Comparison of ENCODE assay signal across 25 mouse cellular contexts in genomic region chr5:40136740-40137285, GRCm38 (mm10).
A peak's percentile ranks its signal among the peaks of the same experiment; 100 is the strongest.
DNase-seq lines count a peak whose midpoint lies in the region; ATAC-seq and TF ChIP-seq lines count a peak whose summit lies in the region.
"Had no signal": no experiment of that assay in that cellular context is flagged by ENCODE, and none has a peak within 500 bp of the region (broad histone marks: within the 10 kb centered on the region; RNA-seq: fewer than 3 reads in every experiment).

No protein-coding gene starts in this region.

- no peaks in the 10 kb centered on the region for H3K27me3 ChIP-seq in forebrain, embryonic 15.5 days
- no peaks in the 10 kb centered on the region for H3K27me3 ChIP-seq in forebrain, embryonic 12.5 days
- H3K27me3 ChIP-seq in forebrain, postnatal 0 days (ENCODE audit: insufficient read depth, low read length) = no peaks in the 10 kb centered on the region
- H3K27me3 ChIP-seq: embryonic facial prominence, embryonic 13.5 days; hindbrain, embryonic 12.5 days; hindbrain, embryonic 15.5 days had no signal

- H3K4me3 ChIP-seq in forebrain, embryonic 15.5 days = no peak overlapping the region
- no peak overlapping the region for H3K4me3 ChIP-seq in forebrain, embryonic 12.5 days (replicated peaks)
- H3K4me3 ChIP-seq in forebrain, postnatal 0 days (ENCODE audit: low read depth, low read length) = no peak overlapping the region
- H3K4me3 ChIP-seq: embryonic facial prominence, embryonic 10.5 days; embryonic facial prominence, embryonic 13.5 days; erythroblast, embryonic 14.5 days; hindbrain, embryonic 12.5 days; hindbrain, embryonic 15.5 days had no signal

- TF ChIP-seq CTCF in brain, embryonic 14.5 days (IDR thresholded peaks at IDR 0.05; ENCODE audit: borderline replicate concordance, extremely low read depth, insufficient read depth, insufficient read length) = no peak
- no peak for TF ChIP-seq CTCF in forebrain, postnatal 0 days (IDR thresholded peaks at IDR 0.05; ENCODE audit: low read depth)

- H3K4me1 ChIP-seq in forebrain, embryonic 15.5 days = no peaks in the 10 kb centered on the region
- no peaks in the 10 kb centered on the region for H3K4me1 ChIP-seq in forebrain, embryonic 12.5 days
- H3K4me1 ChIP-seq in forebrain, postnatal 0 days (ENCODE audit: insufficient read depth) = no peaks in the 10 kb centered on the region
- H3K4me1 ChIP-seq: embryonic facial prominence, embryonic 10.5 days; embryonic facial prominence, embryonic 13.5 days; hindbrain, embryonic 12.5 days; hindbrain, embryonic 15.5 days had no signal

- peak; percentile 39 for DNase-seq in brain, adult 2 months (ENCODE audit: low read depth, low spot score)
- peak; percentile 69 for DNase-seq in brain, embryonic 14.5 days (ENCODE audit: low read depth)
- peak; percentile 61 for DNase-seq in forebrain, postnatal 0 days
- no peak for DNase-seq in thymus, postnatal 4 days
- DNase-seq: adrenal gland, adult 8-10 months; adrenal gland, postnatal 25 days; cerebellum, adult 11-12 months; cerebellum, adult 8-10 months; cerebellum, postnatal 10 days; cerebellum, postnatal 36 days; embryo, embryonic 11 days; gastrocnemius, postnatal 10 days; gastrocnemius, postnatal 36 days; kidney, adult 2 months had no signal

- TF ChIP-seq POLR2A in brain, embryonic 14.5 days (IDR thresholded peaks at IDR 0.05; ENCODE audit: borderline replicate concordance, extremely low read depth, insufficient read depth, insufficient read length, poor library complexity, severe bottlenecking) = no peak

- H3K4me2 ChIP-seq in forebrain, embryonic 15.5 days (replicated peaks) = no peak overlapping the region
- H3K4me2 ChIP-seq in forebrain, embryonic 12.5 days = no peak overlapping the region
- no peak overlapping the region for H3K4me2 ChIP-seq in forebrain, postnatal 0 days (ENCODE audit: low read depth)
- H3K4me2 ChIP-seq: embryonic facial prominence, embryonic 13.5 days; heart, embryonic 11.5 days; hindbrain, embryonic 12.5 days; hindbrain, embryonic 15.5 days had no signal

- 73% methylated on average over 3 of the region's 3 CpGs for WGBS in forebrain, embryonic 15.5 days
- WGBS in forebrain, embryonic 12.5 days = 89% methylated on average over 3 of the region's 3 CpGs
- WGBS in forebrain, postnatal 0 days = 60% methylated on average over 3 of the region's 3 CpGs

- H3K9me3 ChIP-seq in forebrain, embryonic 15.5 days = no peaks in the 10 kb centered on the region
- no peaks in the 10 kb centered on the region for H3K9me3 ChIP-seq in forebrain, embryonic 12.5 days
- H3K9me3 ChIP-seq in forebrain, postnatal 0 days (ENCODE audit: low read length) = no peaks in the 10 kb centered on the region
- H3K9me3 ChIP-seq: embryonic facial prominence, embryonic 10.5 days; embryonic facial prominence, embryonic 13.5 days; hindbrain, embryonic 12.5 days; hindbrain, embryonic 15.5 days had no signal

- H3K9ac ChIP-seq in forebrain, embryonic 15.5 days (replicated peaks) = no peak overlapping the region
- no peak overlapping the region for H3K9ac ChIP-seq in forebrain, embryonic 12.5 days
- no peak overlapping the region for H3K9ac ChIP-seq in forebrain, postnatal 0 days
- H3K9ac ChIP-seq: embryonic facial prominence, embryonic 13.5 days; hindbrain, embryonic 12.5 days; hindbrain, embryonic 15.5 days had no signal

- peak overlapping the region; percentile 63 for H3K27ac ChIP-seq in forebrain, embryonic 15.5 days (replicated peaks)
- H3K27ac ChIP-seq in forebrain, embryonic 12.5 days = no peak overlapping the region
- H3K27ac ChIP-seq in forebrain, postnatal 0 days (ENCODE audit: low read depth, low read length) = peak overlapping the region; percentile 16; the same call in 1 of the 2 replicates
- H3K27ac ChIP-seq: embryonic facial prominence, embryonic 10.5 days; embryonic facial prominence, embryonic 13.5 days; hindbrain, embryonic 12.5 days; hindbrain, embryonic 15.5 days had no signal

- ATAC-seq in forebrain, embryonic 15.5 days (replicated peaks) = peak; percentile 98
- ATAC-seq in forebrain, embryonic 12.5 days (ENCODE audit: low FRiP score) = no peak
- peak; percentile 95 for ATAC-seq in forebrain, postnatal 0 days
- ATAC-seq in megakaryocyte progenitor cell, adult 5-6 weeks (replicated peaks; ENCODE audit: poor library complexity) = no peak
- ATAC-seq: activated CD4-positive, CD25-positive, alpha-beta regulatory T cell, adult 4 months; intestine, postnatal 0 days had no signal

- no peaks in the 10 kb centered on the region for H3K36me3 ChIP-seq in forebrain, embryonic 15.5 days
- no peaks in the 10 kb centered on the region for H3K36me3 ChIP-seq in forebrain, embryonic 12.5 days (replicated peaks)
- H3K36me3 ChIP-seq in forebrain, postnatal 0 days (ENCODE audit: insufficient read depth) = no peaks in the 10 kb centered on the region
- H3K36me3 ChIP-seq: embryonic facial prominence, embryonic 10.5 days; embryonic facial prominence, embryonic 13.5 days; hindbrain, embryonic 12.5 days; hindbrain, embryonic 15.5 days had no signal

Comparison
In these comparisons a context has a peak if more than half of its experiments do, and no peak if none do; other contexts are left out.
1. ATAC-seq: peak in forebrain, embryonic 15.5 days (single experiment) and forebrain, postnatal 0 days (single experiment); none in forebrain, embryonic 12.5 days (single experiment) and megakaryocyte progenitor cell, adult 5-6 weeks (single experiment).